Mouse (Mus musculus): Measurements from ENCODE around the gene Nit1. TPM values are rescaled to one million over a fixed set of nuclear protein-coding genes. Genes with fewer than 3 reads are reported as not detected.
A peak's percentile ranks its signal among the peaks of the same experiment; 100 is the strongest.

Gene Nit1
- polyA plus RNA-seq, 1 experiment = 74.2 TPM

GRCm38 (mm10) chr1:171349210-171349609 lies 3.8 kb upstream of the Nit1 start:
- H3K27me3 ChIP-seq (ENCODE audit: control insufficient read depth, insufficient read depth, low read length) = no peaks in the 10 kb centered on the region
- H3K4me1 ChIP-seq (ENCODE audit: control insufficient read depth, insufficient read depth, low read length) = peaks cover 7% of the 10 kb centered on the region
- no peak overlapping the region for H3K4me3 ChIP-seq (ENCODE audit: control insufficient read depth, low read depth, low read length)
- no peak overlapping the region for H3K27ac ChIP-seq (ENCODE audit: control insufficient read depth, insufficient read depth, low read depth, low read length)
- no peaks in the 10 kb centered on the region for H3K36me3 ChIP-seq (ENCODE audit: control insufficient read depth, insufficient read depth, low read length)
- TF ChIP-seq CTCF (IDR thresholded peaks at IDR 0.05; ENCODE audit: control insufficient read depth, insufficient read depth, insufficient replicate concordance, low read depth, low read length) = no peak
- no peak for TF ChIP-seq POLR2A (IDR thresholded peaks at IDR 0.05; ENCODE audit: control insufficient read depth, low read depth, low read length)

- Histone ChIP-seq H3K4me1 (ENCODE audit: control insufficient read depth, insufficient read depth, low read length) (peaks cover 7% of the 10 kb centered on the region), H3K36me3 (ENCODE audit: control insufficient read depth, insufficient read depth, low read length) (no peaks in the 10 kb centered on the region), H3K27ac (ENCODE audit: control insufficient read depth, insufficient read depth, low read depth, low read length) (no peak overlapping the region), H3K4me3 (ENCODE audit: control insufficient read depth, low read depth, low read length) (no peak overlapping the region), H3K27me3 (ENCODE audit: control insufficient read depth, insufficient read depth, low read length) (no peaks in the 10 kb centered on the region)
- TF ChIP-seq CTCF (IDR thresholded peaks at IDR 0.05; ENCODE audit: control insufficient read depth, insufficient read depth, insufficient replicate concordance, low read depth, low read length) (no peak), POLR2A (IDR thresholded peaks at IDR 0.05; ENCODE audit: control insufficient read depth, low read depth, low read length) (no peak)
Measured at GRCm38 (mm10) chr1:171348665-171349064, 3.2 kb upstream of the Nit1 start.

GRCm38 (mm10) chr1:171346095-171346450 lies 627 bp upstream of the Nit1 start:
- no peaks in the 10 kb centered on the region for H3K36me3 ChIP-seq (ENCODE audit: control insufficient read depth, insufficient read depth, low read length)
- H3K27me3 ChIP-seq (ENCODE audit: control insufficient read depth, insufficient read depth, low read length) = no peaks in the 10 kb centered on the region
- H3K27ac ChIP-seq (ENCODE audit: control insufficient read depth, insufficient read depth, low read depth, low read length) = peak overlapping the region; percentile 73
- TF ChIP-seq POLR2A (IDR thresholded peaks at IDR 0.05; ENCODE audit: control insufficient read depth, low read depth, low read length) = no peak
- TF ChIP-seq CTCF (IDR thresholded peaks at IDR 0.05; ENCODE audit: control insufficient read depth, insufficient read depth, insufficient replicate concordance, low read depth, low read length) = no peak
- peaks cover 7% of the 10 kb centered on the region for H3K4me1 ChIP-seq (ENCODE audit: control insufficient read depth, insufficient read depth, low read length)
- H3K4me3 ChIP-seq (ENCODE audit: control insufficient read depth, low read depth, low read length) = peak overlapping the region; percentile 93

GRCm38 (mm10) chr1:171344715-171345114 lies 731 bp downstream of the Nit1 start:
- peak overlapping the region; percentile 12 for H3K27ac ChIP-seq (ENCODE audit: control insufficient read depth, insufficient read depth, low read depth, low read length)
- H3K4me3 ChIP-seq (ENCODE audit: control insufficient read depth, low read depth, low read length) = peak overlapping the region; percentile 93
- TF ChIP-seq POLR2A (IDR thresholded peaks at IDR 0.05; ENCODE audit: control insufficient read depth, low read depth, low read length) (no peak), CTCF (IDR thresholded peaks at IDR 0.05; ENCODE audit: control insufficient read depth, insufficient read depth, insufficient replicate concordance, low read depth, low read length) (no peak)
- H3K4me1 ChIP-seq (ENCODE audit: control insufficient read depth, insufficient read depth, low read length) = peaks cover 7% of the 10 kb centered on the region
- H3K27me3 ChIP-seq (ENCODE audit: control insufficient read depth, insufficient read depth, low read length) = no peaks in the 10 kb centered on the region
- H3K36me3 ChIP-seq (ENCODE audit: control insufficient read depth, insufficient read depth, low read length) = no peaks in the 10 kb centered on the region

GRCm38 (mm10) chr1:171343922-171344677 lies 1.3 kb downstream of the Nit1 start:
- Histone ChIP-seq H3K4me1 (ENCODE audit: control insufficient read depth, insufficient read depth, low read length) (peaks cover 7% of the 10 kb centered on the region), H3K27me3 (ENCODE audit: control insufficient read depth, insufficient read depth, low read length) (no peaks in the 10 kb centered on the region), H3K36me3 (ENCODE audit: control insufficient read depth, insufficient read depth, low read length) (no peaks in the 10 kb centered on the region), H3K27ac (ENCODE audit: control insufficient read depth, insufficient read depth, low read depth, low read length) (no peak overlapping the region), H3K4me3 (ENCODE audit: control insufficient read depth, low read depth, low read length) (peak overlapping the region; percentile 93)
- TF ChIP-seq POLR2A (IDR thresholded peaks at IDR 0.05; ENCODE audit: control insufficient read depth, low read depth, low read length) = no peak
- no peak for TF ChIP-seq CTCF (IDR thresholded peaks at IDR 0.05; ENCODE audit: control insufficient read depth, insufficient read depth, insufficient replicate concordance, low read depth, low read length)

- Histone ChIP-seq H3K27me3 (ENCODE audit: control insufficient read depth, insufficient read depth, low read length) (no peaks in the 10 kb centered on the region), H3K4me3 (ENCODE audit: control insufficient read depth, low read depth, low read length) (no peak overlapping the region), H3K27ac (ENCODE audit: control insufficient read depth, insufficient read depth, low read depth, low read length) (no peak overlapping the region), H3K4me1 (ENCODE audit: control insufficient read depth, insufficient read depth, low read length) (peaks cover 10% of the 10 kb centered on the region), H3K36me3 (ENCODE audit: control insufficient read depth, insufficient read depth, low read length) (peaks cover 4% of the 10 kb centered on the region; the same call in 1 of the 2 replicates)
- TF ChIP-seq CTCF (IDR thresholded peaks at IDR 0.05; ENCODE audit: control insufficient read depth, insufficient read depth, insufficient replicate concordance, low read depth, low read length) (no peak), POLR2A (IDR thresholded peaks at IDR 0.05; ENCODE audit: control insufficient read depth, low read depth, low read length) (0 out of 2 replicates have a peak, but pooled peaks have one; percentile 26)
Measured at GRCm38 (mm10) chr1:171342262-171343207, 2.9 kb downstream of the Nit1 start.

GRCm38 (mm10) chr1:171330216-171330560 lies 15.3 kb downstream of the Nit1 start:
- Histone ChIP-seq H3K4me3 (ENCODE audit: control insufficient read depth, low read depth, low read length) (peak overlapping the region; percentile 92), H3K27ac (ENCODE audit: control insufficient read depth, insufficient read depth, low read depth, low read length) (peak overlapping the region; percentile 73), H3K36me3 (ENCODE audit: control insufficient read depth, insufficient read depth, low read length) (no peaks in the 10 kb centered on the region), H3K4me1 (ENCODE audit: control insufficient read depth, insufficient read depth, low read length) (peaks cover 8% of the 10 kb centered on the region), H3K27me3 (ENCODE audit: control insufficient read depth, insufficient read depth, low read length) (no peaks in the 10 kb centered on the region)
- no peak for TF ChIP-seq CTCF (IDR thresholded peaks at IDR 0.05; ENCODE audit: control insufficient read depth, insufficient read depth, insufficient replicate concordance, low read depth, low read length)
